9 mouse cellular contexts compared by ENCODE assay signal in genomic region chr7:142657821-142658614, GRCm38 (mm10). TPM values are rescaled to one million over a fixed set of nuclear protein-coding genes. Genes with fewer than 3 reads are reported as not detected.
DNase-seq lines count a peak whose midpoint lies in the region; ATAC-seq lines count a peak whose summit lies in the region.
"Had no signal": no experiment of that assay in that cellular context is flagged by ENCODE, and none has a peak within 500 bp of the region (broad histone marks: within the 10 kb centered on the region; RNA-seq: fewer than 3 reads in every experiment).

No protein-coding gene starts in this region.

- WGBS in kidney, embryonic 16.5 days: under 1% methylated on average over 34 of the region's 34 CpGs
- 2% methylated on average over 34 of the region's 34 CpGs for WGBS in embryonic facial prominence, embryonic 12.5 days
- 2% methylated on average over 26 of the region's 34 CpGs for WGBS in hindbrain, embryonic 13.5 days
- 1% methylated on average over 34 of the region's 34 CpGs for WGBS in midbrain, embryonic 14.5 days

- ATAC-seq in kidney, embryonic 16.5 days (ENCODE audit: low FRiP score, low TSS enrichment): no peak
- no peak for ATAC-seq in embryonic facial prominence, embryonic 12.5 days (ENCODE audit: insufficient number of reproducible peaks, insufficient read depth, low FRiP score, low TSS enrichment)
- ATAC-seq in hindbrain, embryonic 13.5 days (ENCODE audit: low FRiP score): no peak
- no peak for ATAC-seq in midbrain, embryonic 14.5 days (ENCODE audit: low FRiP score, low TSS enrichment)
- no peak for ATAC-seq in granulocyte monocyte progenitor cell, adult 5-6 weeks (replicated peaks; ENCODE audit: poor library complexity, severe bottlenecking)
- ATAC-seq in megakaryocyte progenitor cell, adult 5-6 weeks (replicated peaks; ENCODE audit: poor library complexity): no peak
- ATAC-seq in inflammation-experienced regulatory T-cells, adult 6 months: no peak

- H3K27me3 ChIP-seq in kidney, embryonic 16.5 days (ENCODE audit: insufficient read depth, low read length): peaks cover 88% of the 10 kb centered on the region
- H3K27me3 ChIP-seq in embryonic facial prominence, embryonic 12.5 days: peaks cover 82% of the 10 kb centered on the region
- peaks cover 100% of the 10 kb centered on the region for H3K27me3 ChIP-seq in hindbrain, embryonic 13.5 days
- peaks cover 96% of the 10 kb centered on the region for H3K27me3 ChIP-seq in midbrain, embryonic 14.5 days (ENCODE audit: control insufficient read depth, insufficient read depth, low read length)

- H3K27ac ChIP-seq in kidney, embryonic 16.5 days (ENCODE audit: low read length): peak overlapping the region; percentile 87
- H3K27ac ChIP-seq in embryonic facial prominence, embryonic 12.5 days: peak overlapping the region; percentile 95
- H3K27ac ChIP-seq in hindbrain, embryonic 13.5 days: no peak overlapping the region; the same call in none of the 2 replicates
- H3K27ac ChIP-seq in midbrain, embryonic 14.5 days (replicated peaks; ENCODE audit: low read depth, low read length): no peak overlapping the region

- H3K4me3 ChIP-seq in kidney, embryonic 16.5 days (ENCODE audit: low read length): peak overlapping the region; percentile 63
- peak overlapping the region; percentile 62 for H3K4me3 ChIP-seq in embryonic facial prominence, embryonic 12.5 days
- peak overlapping the region; percentile 36 for H3K4me3 ChIP-seq in hindbrain, embryonic 13.5 days
- peak overlapping the region; percentile 26 for H3K4me3 ChIP-seq in midbrain, embryonic 14.5 days (replicated peaks; ENCODE audit: low read depth, low read length)

- peaks cover 11% of the 10 kb centered on the region; the same call in 1 of the 2 replicates for H3K36me3 ChIP-seq in kidney, embryonic 16.5 days (ENCODE audit: insufficient read depth, low read length)
- peaks cover 17% of the 10 kb centered on the region; the same call in 1 of the 2 replicates for H3K36me3 ChIP-seq in embryonic facial prominence, embryonic 12.5 days
- H3K36me3 ChIP-seq in hindbrain, embryonic 13.5 days: no peaks in the 10 kb centered on the region
- H3K36me3 ChIP-seq in midbrain, embryonic 14.5 days (ENCODE audit: control insufficient read depth, insufficient read depth, low read length): no peaks in the 10 kb centered on the region

- H3K4me1 ChIP-seq in kidney, embryonic 16.5 days (ENCODE audit: insufficient read depth, low read length): peaks cover 44% of the 10 kb centered on the region
- H3K4me1 ChIP-seq in embryonic facial prominence, embryonic 12.5 days: peaks cover 13% of the 10 kb centered on the region
- peaks cover 36% of the 10 kb centered on the region for H3K4me1 ChIP-seq in hindbrain, embryonic 13.5 days (replicated peaks)
- peaks cover 8% of the 10 kb centered on the region; the same call in 1 of the 2 replicates for H3K4me1 ChIP-seq in midbrain, embryonic 14.5 days (ENCODE audit: control insufficient read depth, insufficient read depth, low read length)

- no peak for DNase-seq in kidney, postnatal 25 days
- DNase-seq in midbrain, embryonic 14.5 days: peak; percentile 48

- H3K9ac ChIP-seq in kidney, embryonic 16.5 days (replicated peaks; ENCODE audit: low read length): peak overlapping the region; percentile 83
- peak overlapping the region; percentile 91 for H3K9ac ChIP-seq in embryonic facial prominence, embryonic 12.5 days
- H3K9ac ChIP-seq in hindbrain, embryonic 13.5 days: peak overlapping the region; percentile 53; the same call in 1 of the 2 replicates
- H3K9ac ChIP-seq in midbrain, embryonic 14.5 days (replicated peaks; ENCODE audit: low read length): no peak overlapping the region

- H3K4me2 ChIP-seq in kidney, embryonic 16.5 days (replicated peaks; ENCODE audit: low read depth, low read length): peak overlapping the region; percentile 75
- H3K4me2 ChIP-seq in embryonic facial prominence, embryonic 12.5 days (replicated peaks): peak overlapping the region; percentile 56
- H3K4me2 ChIP-seq in hindbrain, embryonic 13.5 days: peak overlapping the region; percentile 48
- peak overlapping the region; percentile 46 for H3K4me2 ChIP-seq in midbrain, embryonic 14.5 days (ENCODE audit: low read length)

- no peaks in the 10 kb centered on the region for H3K9me3 ChIP-seq in kidney, embryonic 16.5 days (ENCODE audit: low read length)
- no peaks in the 10 kb centered on the region for H3K9me3 ChIP-seq in embryonic facial prominence, embryonic 12.5 days
- no peaks in the 10 kb centered on the region for H3K9me3 ChIP-seq in hindbrain, embryonic 13.5 days
- no peaks in the 10 kb centered on the region for H3K9me3 ChIP-seq in midbrain, embryonic 14.5 days (ENCODE audit: control insufficient read depth, low read length)

RNA-seq across cellular contexts. Expression of gene Igf2, which starts 8.6 kb away (rescaled TPM):
- 516 and 585 TPM in 2 replicates for polyA plus RNA-seq in kidney, embryonic 16.5 days (2015; fragmentation: Nextera tagmentation; extraction: Ambion mirVana)
- polyA plus RNA-seq in embryonic facial prominence, embryonic 12.5 days (2016; fragmentation: Nextera tagmentation; extraction: Ambion mirVana): 701 and 722 TPM in 2 replicates
- 179 and 205 TPM in 2 replicates for polyA plus RNA-seq in hindbrain, embryonic 13.5 days (2015; fragmentation: Nextera tagmentation; extraction: Ambion mirVana)
- polyA plus RNA-seq in midbrain, embryonic 14.5 days (2014; fragmentation: Nextera tagmentation; extraction: Ambion mirVana): 19.1 and 102 TPM in 2 replicates
- not detected in 2 replicates for total RNA-seq in granulocyte monocyte progenitor cell, adult 5-6 weeks (2014; fragmentation: Nextera tagmentation)
- total RNA-seq in granulocyte monocyte progenitor cell, adult 5-6 weeks (2017): 2.5 TPM in 1 of 2 replicates, not detected in the other
- total RNA-seq in megakaryocyte progenitor cell, adult 5-6 weeks (2015): not detected in 2 replicates
- not detected in 2 replicates for total RNA-seq in megakaryocyte progenitor cell, adult 5-6 weeks (2017)
- under 1 TPM in 2 of 3 experiments, not detected in 1; 0.19 to 0.26 TPM for polyA plus RNA-seq in inflammation-experienced regulatory T-cells, adult 6 months (2017; shearing (Covaris generic))

RNA-seq across cellular contexts. Expression of gene Gm49394, which starts 11.7 kb away (rescaled TPM):
- 0.07 TPM in 1 of 2 replicates, not detected in the other for polyA plus RNA-seq in kidney, embryonic 16.5 days (2015; fragmentation: Nextera tagmentation; extraction: Ambion mirVana)
- polyA plus RNA-seq in embryonic facial prominence, embryonic 12.5 days (2016; fragmentation: Nextera tagmentation; extraction: Ambion mirVana): 0.04 TPM in 1 of 2 replicates, not detected in the other
- not detected in 2 replicates for polyA plus RNA-seq in hindbrain, embryonic 13.5 days (2015; fragmentation: Nextera tagmentation; extraction: Ambion mirVana)
- 0.04 TPM in 1 of 2 replicates, not detected in the other for polyA plus RNA-seq in midbrain, embryonic 14.5 days (2014; fragmentation: Nextera tagmentation; extraction: Ambion mirVana)
- total RNA-seq in granulocyte monocyte progenitor cell, adult 5-6 weeks (2014; fragmentation: Nextera tagmentation): not detected in 2 replicates
- total RNA-seq in granulocyte monocyte progenitor cell, adult 5-6 weeks (2017): not detected in 2 replicates
- not detected in 2 replicates for total RNA-seq in megakaryocyte progenitor cell, adult 5-6 weeks (2015)
- not detected in 2 replicates for total RNA-seq in megakaryocyte progenitor cell, adult 5-6 weeks (2017)
- not detected for polyA plus RNA-seq in inflammation-experienced regulatory T-cells, adult 6 months (2017; shearing (Covaris generic))
- polyA plus RNA-seq: cortical plate, adult 2 months had no signal

Comparison
In these comparisons a context has a peak if more than half of its experiments do, and no peak if none do; other contexts are left out.
1. H3K27ac ChIP-seq: peak in kidney, embryonic 16.5 days (single experiment) and embryonic facial prominence, embryonic 12.5 days (single experiment); none in hindbrain, embryonic 13.5 days (single experiment) and midbrain, embryonic 14.5 days (single experiment).
2. RNA of gene Igf2, which starts 8.6 kb away (polyA plus RNA-seq): 701 to 722 TPM in embryonic facial prominence, embryonic 12.5 days, 516 to 585 TPM in kidney, embryonic 16.5 days, 179 to 205 TPM in hindbrain, embryonic 13.5 days and 19.1 to 102 TPM in midbrain, embryonic 14.5 days; 0.19 to 0.26 TPM in inflammation-experienced regulatory T-cells, adult 6 months; every median in the first group is over 10 times any median in the second.
3. Peak in every context shown above with its lines, with median percentiles within 50 percentile points of each other: H3K4me2 ChIP-seq and H3K4me3 ChIP-seq.